Mouse (Mus musculus) intestine, embryonic 16.5 days (tissue): ENCODE data around the gene Creb5. TPM values are rescaled to one million over a fixed set of nuclear protein-coding genes. Genes with fewer than 3 reads are reported as not detected.

Source experiments
- ATAC-seq: fragments of 200-750 bp; cut with Nextera tagmentation; 2 replicates; pipeline ENCODE4 v1.8.0; 2017; ENCODE audit warnings: moderate TSS enrichment, moderate library complexity
- H3K27ac ChIP-seq: fragments of 300-500 bp; sonication (generic); 2 replicates; pipeline ENCODE4 v1.5.1; 2014; ENCODE audit warnings: mild to moderate bottlenecking, low read length
- H3K27me3 ChIP-seq: fragments of 300-500 bp; sonication (generic); replicated peaks from 2 replicates; pipeline ENCODE4 v1.6.1; 2014; ENCODE audit warnings: low read length, control low read depth, mixed read lengths; ENCODE audit not compliant: control insufficient read depth, insufficient read depth
- H3K36me3 ChIP-seq: fragments of 300-500 bp; sonication (generic); 2 replicates; pipeline ENCODE4 v1.6.1; 2014; ENCODE audit warnings: low read length, control low read depth; ENCODE audit not compliant: control insufficient read depth, insufficient read depth
- H3K4me1 ChIP-seq: fragments of 300-500 bp; sonication (generic); 2 replicates; pipeline ENCODE4 v1.6.1; 2014; ENCODE audit warnings: low read length, control low read depth, mixed read lengths; ENCODE audit not compliant: control insufficient read depth, insufficient read depth
- H3K4me2 ChIP-seq: fragments of 300-500 bp; sonication (generic); 2 replicates; pipeline ENCODE4 v1.6.1; 2014; ENCODE audit warnings: low read depth, low read length, control low read depth
- H3K4me3 ChIP-seq: fragments of 300-500 bp; sonication (generic); 2 replicates; pipeline ENCODE4 v1.5.1; 2014; ENCODE audit warnings: mild to moderate bottlenecking, low read length
- H3K9ac ChIP-seq: fragments of 300-500 bp; sonication (generic); 2 replicates; pipeline ENCODE4 v1.6.1; 2014; ENCODE audit warnings: low read depth, low read length
- H3K9me3 ChIP-seq: fragments of 300-500 bp; sonication (generic); 2 replicates; pipeline ENCODE4 v1.6.1; 2016; ENCODE audit warnings: low read length, control low read depth; ENCODE audit not compliant: control insufficient read depth
- WGBS: fragments of 180-500 bp; shearing (Covaris S2); extraction: QIAGEN DNeasy Blood & Tissue Kit; methylation state at CpG from one replicate; pipeline ENCODE4 v1.1.7; 2014; 5-methylcytosine and 5-hydroxymethylcytosine counted together
- polyA plus RNA-seq: library from polyadenylated mRNA; unstranded; fragments of >200 nt; fragmentation: Nextera tagmentation; extraction: Ambion mirVana; gene quantifications from 2 replicates; pipeline ENCODE4 v1.2.1, GENCODE M21; 2015

The Creb5 gene
- polyA plus RNA-seq, 1 experiment from 2014 or later = 4.1 TPM

- no peak for ATAC-seq
- Histone ChIP-seq H3K36me3 (no peaks in the 10 kb centered on the region), H3K4me3 (no peak overlapping the region), H3K4me1 (no peaks in the 10 kb centered on the region), H3K4me2 (no peak overlapping the region), H3K27ac (no peak overlapping the region), H3K9ac (no peak overlapping the region), H3K27me3 (no peaks in the 10 kb centered on the region), H3K9me3 (no peaks in the 10 kb centered on the region)
- WGBS = 85% methylated on average over 6 of the region's 6 CpGs
These were observed 26.5 kb downstream of the Creb5 start for GRCm38 (mm10) chr6:53313604-53314003.

GRCm38 (mm10) chr6:53314126-53314525 is 27.1 kb downstream of the Creb5 start:
- Histone ChIP-seq H3K27me3 (no peaks in the 10 kb centered on the region), H3K9me3 (no peaks in the 10 kb centered on the region), H3K4me2 (no peak overlapping the region), H3K4me1 (no peaks in the 10 kb centered on the region), H3K36me3 (no peaks in the 10 kb centered on the region), H3K9ac (no peak overlapping the region), H3K4me3 (no peak overlapping the region), H3K27ac (no peak overlapping the region)
- 45% methylated on average over 10 of the region's 10 CpGs for WGBS
- no peak for ATAC-seq

- Histone ChIP-seq H3K27ac (no peak overlapping the region), H3K9me3 (no peaks in the 10 kb centered on the region), H3K4me1 (no peaks in the 10 kb centered on the region), H3K4me2 (no peak overlapping the region), H3K36me3 (no peaks in the 10 kb centered on the region), H3K27me3 (no peaks in the 10 kb centered on the region), H3K4me3 (no peak overlapping the region), H3K9ac (no peak overlapping the region)
- WGBS = 80% methylated on average over 17 of the region's 17 CpGs
- ATAC-seq = no peak
These were observed 32.7 kb downstream of the Creb5 start for GRCm38 (mm10) chr6:53319543-53320325.

- no peak overlapping the region for H3K9ac ChIP-seq
- H3K27me3 ChIP-seq = no peaks in the 10 kb centered on the region
- no peak overlapping the region for H3K27ac ChIP-seq
- no peak overlapping the region for H3K4me2 ChIP-seq
- no peak for ATAC-seq
- 31% methylated on average over 9 of the region's 9 CpGs for WGBS
- no peaks in the 10 kb centered on the region for H3K4me1 ChIP-seq
- H3K4me3 ChIP-seq = no peak overlapping the region
- no peaks in the 10 kb centered on the region for H3K9me3 ChIP-seq
- no peaks in the 10 kb centered on the region for H3K36me3 ChIP-seq
These were observed 50.3 kb downstream of the Creb5 start for GRCm38 (mm10) chr6:53337398-53337797.

GRCm38 (mm10) chr6:53352311-53352960 is 65.4 kb downstream of the Creb5 start:
- H3K36me3 ChIP-seq = no peaks in the 10 kb centered on the region
- no peak for ATAC-seq
- H3K9ac ChIP-seq = no peak overlapping the region
- 86% methylated on average over 9 of the region's 9 CpGs for WGBS
- H3K27ac ChIP-seq = no peak overlapping the region
- no peak overlapping the region for H3K4me3 ChIP-seq
- no peaks in the 10 kb centered on the region for H3K27me3 ChIP-seq
- H3K4me2 ChIP-seq = no peak overlapping the region
- no peaks in the 10 kb centered on the region for H3K4me1 ChIP-seq
- no peaks in the 10 kb centered on the region for H3K9me3 ChIP-seq

GRCm38 (mm10) chr6:53356328-53356727 is 69.3 kb downstream of the Creb5 start:
- WGBS = 90% methylated on average over 1 of the region's 1 CpGs
- ATAC-seq = no peak
- no peaks in the 10 kb centered on the region for H3K4me1 ChIP-seq
- no peak overlapping the region for H3K9ac ChIP-seq
- no peak overlapping the region for H3K4me2 ChIP-seq
- no peaks in the 10 kb centered on the region for H3K9me3 ChIP-seq
- no peaks in the 10 kb centered on the region for H3K27me3 ChIP-seq
- H3K4me3 ChIP-seq = no peak overlapping the region
- no peak overlapping the region for H3K27ac ChIP-seq
- no peaks in the 10 kb centered on the region for H3K36me3 ChIP-seq

GRCm38 (mm10) chr6:53363535-53363934 is 76.5 kb downstream of the Creb5 start:
- ATAC-seq = no peak
- WGBS = 69% methylated on average over 5 of the region's 5 CpGs

GRCm38 (mm10) chr6:53363981-53364391 is 76.9 kb downstream of the Creb5 start:
- H3K36me3 ChIP-seq = no peaks in the 10 kb centered on the region
- H3K27me3 ChIP-seq = no peaks in the 10 kb centered on the region
- no peak overlapping the region for H3K4me3 ChIP-seq
- H3K27ac ChIP-seq = no peak overlapping the region
- WGBS = 29% methylated on average over 4 of the region's 4 CpGs
- H3K4me2 ChIP-seq = no peak overlapping the region
- no peaks in the 10 kb centered on the region for H3K9me3 ChIP-seq
- H3K9ac ChIP-seq = no peak overlapping the region
- no peaks in the 10 kb centered on the region for H3K4me1 ChIP-seq
- ATAC-seq = no peak

More at GRCm38 (mm10) chr6:53363535-53363934, 76.5 kb downstream of the Creb5 start:
- H3K36me3 ChIP-seq = no peaks in the 10 kb centered on the region
- H3K27ac ChIP-seq = no peak overlapping the region
- H3K4me2 ChIP-seq = no peak overlapping the region
- H3K9me3 ChIP-seq = no peaks in the 10 kb centered on the region
- H3K27me3 ChIP-seq = no peaks in the 10 kb centered on the region
- H3K9ac ChIP-seq = no peak overlapping the region
- H3K4me3 ChIP-seq = no peak overlapping the region
- no peaks in the 10 kb centered on the region for H3K4me1 ChIP-seq

- 85% methylated on average over 5 of the region's 5 CpGs for WGBS
- Histone ChIP-seq H3K27ac (no peak overlapping the region), H3K4me2 (no peak overlapping the region), H3K4me1 (no peaks in the 10 kb centered on the region), H3K9me3 (no peaks in the 10 kb centered on the region), H3K36me3 (no peaks in the 10 kb centered on the region), H3K4me3 (no peak overlapping the region), H3K9ac (no peak overlapping the region), H3K27me3 (no peaks in the 10 kb centered on the region)
- no peak for ATAC-seq
These were observed 82.1 kb downstream of the Creb5 start for GRCm38 (mm10) chr6:53369147-53369546.
